Mouse (Mus musculus) brain, embryonic 14.5 days (tissue): ENCODE measurements at regions not wholly inside any gene's neighbourhood (a gene's known extent, or its start where the extent isn't known, plus 50 kb on each side); places are given as distances from the start of the nearest gene placed in this dataset.
"Not testable (repeated sequence)": the region's sequence is repeated elsewhere in the genome, so short reads cannot be mapped to it uniquely, and the experiment has no call there.

ENCODE experiments used
- DNase-seq: peaks from one replicate; pipeline ENCODE4 v3.0.0-alpha.2; 2011; ENCODE audit warnings: low read depth
- CTCF ChIP-seq: fragments of 200-500 bp; IDR thresholded peaks from 2 replicates; pipeline ENCODE4 v1.5.1; 2012; ENCODE audit warnings: inconsistent platforms, mild to moderate bottlenecking, moderate library complexity, borderline replicate concordance; ENCODE audit not compliant: insufficient read depth, insufficient read length; ENCODE audit errors: extremely low read depth
- POLR2A ChIP-seq: fragments of 200-500 bp; IDR thresholded peaks from 2 replicates; pipeline ENCODE4 v1.6.1; 2012; ENCODE audit warnings: mild to moderate bottlenecking, inconsistent platforms, borderline replicate concordance; ENCODE audit not compliant: poor library complexity, insufficient read depth, insufficient read length, severe bottlenecking; ENCODE audit errors: extremely low read depth

DNA sequence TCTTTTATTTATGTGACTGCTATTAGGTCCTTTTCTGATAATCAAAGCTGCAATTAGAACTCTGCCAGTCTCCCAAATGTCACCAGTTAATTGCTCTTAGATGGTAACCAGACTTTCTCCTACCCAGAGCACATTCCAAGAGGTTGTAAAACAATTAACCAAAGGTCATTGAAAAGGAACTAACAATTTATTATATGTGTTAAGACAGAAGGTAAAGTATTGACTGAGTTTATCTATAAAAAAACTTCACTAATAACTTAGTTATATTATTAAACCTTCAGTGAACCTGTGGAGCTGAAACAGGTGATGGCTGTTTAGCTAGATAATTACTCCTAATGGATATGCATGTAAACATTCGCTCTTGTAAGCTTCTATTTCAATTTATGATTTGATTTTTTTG, 1547.9 kb upstream of the Pcdh17 start:
- DNase-seq: not testable (repeated sequence)

- no peak for TF ChIP-seq CTCF
- no peak for TF ChIP-seq POLR2A
- peak; percentile 78 for DNase-seq
Measured at GRCm38 (mm10) chr14:82898841-82899240, 1544.5 kb upstream of the Pcdh17 start.
